Mouse (Mus musculus) induced T-regulatory cell, adult 2 months (primary cell): Measurements from ENCODE around the gene Bcat1.

Source experiments
- DNase-seq: peaks from one replicate; pipeline ENCODE4 v3.0.0-alpha.2; 2012; ENCODE audit warnings: low read depth

The Bcat1 gene

DNA sequence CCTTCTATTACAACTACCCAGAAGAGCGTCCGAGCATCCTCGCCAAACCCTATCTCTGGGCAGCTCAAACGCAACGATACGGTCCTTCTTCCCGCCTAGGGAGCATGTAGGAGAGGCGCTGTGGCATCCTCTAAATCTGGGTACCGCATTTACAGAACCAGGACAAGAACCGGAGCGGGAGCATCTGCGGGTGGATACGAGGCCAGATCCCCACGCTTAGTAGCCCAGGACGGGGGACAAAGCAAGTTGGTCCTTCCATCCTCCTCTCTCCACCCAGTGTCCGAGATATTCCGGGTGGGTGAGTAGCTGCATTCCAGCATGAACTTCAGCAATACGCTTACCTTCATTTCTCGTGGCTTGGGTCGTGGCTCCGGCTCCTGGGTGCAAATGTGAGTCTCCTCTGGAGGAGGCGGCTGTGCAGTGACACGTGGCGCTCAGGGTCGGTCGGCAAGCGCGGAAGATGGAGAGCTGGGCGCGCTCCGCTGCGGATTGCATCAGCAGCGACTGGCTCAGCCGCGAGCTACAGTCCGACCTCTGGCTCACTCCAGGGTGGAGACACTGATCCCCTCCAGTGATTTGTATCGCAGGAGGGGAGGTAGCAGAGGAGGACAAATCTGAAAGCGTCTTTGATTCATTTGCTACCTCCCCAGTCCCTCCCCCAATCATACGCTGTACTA is at the start of gene Bcat1:
Gene Bcat1, minus strand, starts transcription at position 637 of the 677 bp plus-strand sequence.
- peak; percentile 67 for DNase-seq

DNA sequence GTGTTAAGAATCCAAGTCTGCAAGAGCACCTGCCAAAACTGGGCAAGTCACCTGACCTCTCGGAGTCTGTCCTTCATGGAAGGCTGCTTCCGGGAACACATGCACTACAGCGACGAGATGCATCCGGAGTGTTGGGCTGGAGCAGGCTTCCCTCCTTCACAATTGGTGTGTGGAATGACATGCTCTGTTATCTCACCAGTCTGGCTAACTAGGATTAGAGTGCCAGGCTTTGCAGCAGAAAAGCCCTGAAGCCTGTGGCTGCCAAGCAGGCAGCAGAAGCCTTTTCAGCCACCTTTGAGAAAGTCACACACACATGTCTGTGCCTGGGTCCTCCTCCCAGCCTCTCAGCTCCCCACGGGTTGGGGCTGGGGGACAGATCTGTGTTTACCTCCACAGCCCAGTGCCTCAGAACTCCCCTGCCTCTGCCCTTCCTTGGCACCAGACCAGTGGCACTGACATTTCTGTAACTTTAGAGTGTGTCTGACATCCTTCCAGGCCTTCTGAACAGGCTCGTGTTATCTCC is 49.7 kb upstream of the Bcat1 start:
- DNase-seq, result no peak

- no peak for DNase-seq
Measured at GRCm38 (mm10) chr6:145124621-145125020, 48.6 kb upstream of the Bcat1 start.

DNA sequence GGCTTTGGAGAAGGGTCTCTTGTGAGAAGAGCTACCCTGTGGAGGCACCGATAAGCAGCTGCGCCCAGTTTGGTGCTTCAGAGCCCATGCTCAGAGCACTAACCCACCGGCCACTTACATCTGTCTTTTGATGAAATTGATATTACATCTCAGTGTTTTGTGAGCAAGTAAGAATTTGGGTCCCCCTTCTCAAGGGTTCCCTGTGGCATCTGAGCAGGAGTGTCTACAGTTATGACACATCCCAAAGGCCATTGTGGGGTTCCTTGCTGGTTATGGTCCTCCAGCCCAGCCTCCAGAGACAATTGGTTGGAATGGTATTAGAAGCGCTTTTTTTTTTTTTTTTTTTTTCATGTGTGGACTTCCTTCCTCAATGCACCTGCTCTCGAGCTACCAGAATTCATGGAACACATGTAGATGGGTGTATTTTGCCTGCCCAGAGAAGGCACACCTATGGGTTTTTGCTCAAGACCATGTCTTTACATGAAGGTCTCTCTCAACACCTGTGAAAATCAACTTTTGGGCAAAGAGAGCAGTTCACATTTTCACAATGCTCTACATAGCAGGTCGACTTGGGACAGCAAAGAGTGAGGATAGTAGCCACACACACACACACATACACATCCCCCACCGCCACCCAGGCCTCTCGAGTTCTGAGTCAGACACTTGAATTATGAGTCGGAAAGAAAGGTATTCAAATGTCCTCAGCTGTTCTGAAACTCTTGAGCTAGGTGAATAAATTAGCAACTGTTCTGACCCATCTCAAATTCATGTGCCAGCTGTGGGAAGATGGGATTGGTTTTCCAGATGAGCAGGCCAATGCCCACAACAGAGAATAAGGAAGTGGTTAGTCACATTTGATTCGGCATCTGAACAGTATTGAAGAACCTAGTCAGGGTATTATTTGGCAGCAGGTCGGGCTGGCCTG is 47.4 kb upstream of the Bcat1 start:
- peak; percentile 79 for DNase-seq

DNA sequence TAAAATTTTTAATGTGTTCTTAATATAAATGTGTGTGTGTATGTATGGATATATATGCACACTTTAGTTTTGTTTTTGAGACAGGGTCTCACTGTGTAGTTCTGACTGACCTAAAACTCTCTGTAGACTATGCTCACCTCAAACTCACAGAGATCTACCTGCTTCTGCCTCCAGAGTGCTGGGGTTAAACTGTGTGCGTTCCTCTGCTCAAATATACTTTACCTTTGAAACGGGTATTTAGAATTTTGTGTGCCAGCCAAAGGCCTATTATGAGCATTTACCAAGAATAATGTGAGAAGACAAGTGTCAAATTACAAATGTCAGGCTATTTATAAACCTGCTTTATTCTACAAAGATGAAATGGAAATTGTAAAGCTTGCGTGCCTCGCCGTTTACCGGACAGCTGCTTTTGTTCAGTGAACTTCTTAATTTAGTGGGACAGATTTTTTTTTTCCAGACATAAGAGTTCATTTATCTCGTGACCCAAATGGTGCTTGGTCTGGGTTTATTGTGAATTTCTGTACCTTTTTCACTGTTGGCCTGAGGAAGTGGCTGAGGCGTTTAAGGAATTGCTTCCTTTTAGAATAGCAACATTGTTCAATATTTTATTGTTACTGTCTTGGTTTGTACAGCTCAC is 46.6 kb upstream of the Bcat1 start:
- DNase-seq, result peak; percentile 56

GRCm38 (mm10) chr6:145121590-145122420 is 45.8 kb upstream of the Bcat1 start:
- DNase-seq, result peak; percentile 74

DNA sequence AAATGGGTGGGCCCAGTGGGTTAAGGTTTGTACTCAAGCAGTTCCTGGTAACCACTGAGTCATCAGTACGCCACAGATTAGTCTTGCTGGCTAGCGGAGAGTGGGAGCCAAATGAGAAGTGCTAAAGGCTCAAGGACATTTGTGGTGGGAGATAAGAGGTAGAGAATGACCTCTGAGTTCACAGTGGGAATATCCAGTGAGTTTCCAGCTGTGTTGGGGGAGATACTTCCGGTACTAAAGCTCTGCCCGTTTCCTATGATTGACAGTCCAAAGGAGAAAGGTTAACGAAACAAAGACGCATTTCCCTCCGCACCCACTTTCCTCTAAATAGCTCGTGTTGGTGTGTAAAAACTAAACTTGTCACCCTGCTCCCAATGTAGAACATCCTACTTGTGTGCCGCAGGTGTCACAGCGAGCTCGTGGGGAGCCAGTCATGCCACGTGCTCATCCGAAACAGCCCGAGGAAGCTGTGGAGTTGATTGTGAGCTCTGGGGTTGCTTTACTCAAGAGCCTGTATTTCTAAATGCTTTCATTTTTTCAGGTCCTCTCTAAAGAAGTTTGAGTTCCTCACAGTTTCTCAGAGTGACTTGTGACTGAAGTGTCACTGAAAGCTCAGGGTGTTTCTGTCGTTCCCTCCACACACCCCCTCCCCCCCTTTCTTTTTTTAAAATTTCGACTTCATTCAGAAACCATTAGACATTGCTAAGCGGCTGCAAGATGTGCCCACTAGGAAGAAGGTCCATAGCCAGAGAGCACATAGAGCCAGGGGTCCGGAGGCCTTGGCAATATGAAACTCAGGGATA is 45.0 kb upstream of the Bcat1 start:
- peak; percentile 84 for DNase-seq

- DNase-seq, result no peak
Measured at GRCm38 (mm10) chr6:145120086-145120485, 44.1 kb upstream of the Bcat1 start.

- DNase-seq, result peak; percentile 72
Measured at GRCm38 (mm10) chr6:145116098-145116672, 40.2 kb upstream of the Bcat1 start.

DNA sequence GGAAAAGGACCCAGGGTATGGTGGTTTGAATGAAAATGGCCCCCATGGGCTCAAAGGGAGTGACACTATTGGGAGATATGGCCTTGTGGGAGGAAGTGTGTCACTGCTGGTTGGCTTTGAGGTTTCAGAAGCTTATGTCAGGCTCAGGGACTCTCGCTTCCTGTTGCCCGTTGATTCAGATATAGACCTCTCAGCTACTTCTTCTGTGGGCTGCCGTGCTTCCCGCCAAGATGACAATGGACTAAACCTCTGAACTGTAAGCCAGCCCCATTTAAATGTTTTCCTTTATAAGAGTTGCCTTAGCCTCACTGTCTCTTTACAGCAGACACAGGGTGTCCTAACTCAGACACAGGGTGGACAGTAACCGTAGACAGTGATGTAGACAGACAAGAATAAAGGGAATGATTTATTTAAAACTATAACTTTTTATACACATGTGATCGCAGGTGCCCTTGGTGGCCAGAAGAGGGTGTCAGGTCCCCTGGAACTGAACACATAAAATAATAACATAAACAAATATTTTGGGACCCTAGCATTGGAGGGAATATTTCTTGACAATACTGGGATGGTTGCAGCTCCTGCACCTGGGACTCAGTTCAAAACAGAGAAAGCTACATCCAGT is 39.6 kb upstream of the Bcat1 start, which contains the start of gene Lrmp:
Gene Lrmp, plus strand, starts transcription at position 178 of the 622 bp plus-strand sequence.
- peak; percentile 83 for DNase-seq

DNA sequence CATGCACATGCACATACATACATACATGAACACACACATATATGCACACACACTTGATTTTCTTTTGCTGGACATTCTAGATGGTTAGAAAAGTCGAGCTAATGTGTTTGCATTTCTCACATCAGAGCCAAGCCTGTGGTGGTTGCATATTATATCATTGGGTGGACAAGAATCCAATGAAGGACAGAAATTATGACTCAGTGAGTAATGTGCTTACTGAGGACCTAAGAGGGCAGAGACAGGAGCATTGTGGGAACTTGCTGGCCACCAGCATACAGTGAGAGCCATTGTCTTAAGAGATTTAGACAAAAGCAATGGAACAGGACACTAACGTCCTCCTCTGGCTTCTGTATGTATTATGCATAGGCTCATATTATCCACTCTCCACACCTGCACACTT is 38.6 kb upstream of the Bcat1 start:
- DNase-seq, result no peak

GRCm38 (mm10) chr6:145112865-145113264 is 36.9 kb upstream of the Bcat1 start:
- peak; percentile 56 for DNase-seq

DNA sequence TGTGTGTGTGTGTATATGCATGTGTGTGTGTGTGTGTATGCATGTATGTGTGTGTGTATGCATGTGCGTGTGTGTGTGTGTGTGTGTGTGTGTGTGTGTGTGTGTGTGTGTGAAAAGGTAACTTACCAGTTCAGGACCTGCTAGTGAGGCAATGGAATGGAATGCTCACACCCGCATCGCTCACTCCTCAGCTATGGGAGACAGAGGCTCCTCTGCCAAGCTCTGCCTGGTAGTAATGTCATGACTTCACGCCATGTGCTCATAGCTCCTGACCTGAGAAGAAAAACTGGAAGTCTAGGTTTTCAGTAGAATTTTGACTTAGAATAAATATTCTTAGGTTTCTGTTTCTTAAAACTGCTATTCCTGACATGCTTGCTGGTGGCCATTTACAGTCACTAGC is 34.8 kb upstream of the Bcat1 start:
- DNase-seq, result no peak

- DNase-seq, result no peak
Measured at GRCm38 (mm10) chr6:145106163-145106842, 30.3 kb upstream of the Bcat1 start.

DNA sequence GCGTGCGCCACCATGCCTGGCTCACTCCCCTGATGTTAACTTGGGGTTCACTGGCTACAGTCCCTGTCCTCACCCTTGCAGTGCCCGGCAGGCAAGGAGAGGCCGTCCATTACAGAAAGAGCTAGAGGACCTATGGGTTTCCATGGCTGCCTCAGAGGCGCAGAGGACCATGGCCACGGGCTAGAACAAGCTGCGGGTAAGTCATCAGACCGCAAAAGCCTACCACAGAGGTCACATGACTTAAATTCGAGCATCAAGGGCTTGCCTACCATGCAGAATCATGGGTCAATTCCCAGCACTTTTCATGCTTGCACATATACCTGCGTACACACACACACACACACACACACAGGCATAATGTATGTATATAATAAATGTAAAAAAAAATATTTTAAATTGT is 29.5 kb upstream of the Bcat1 start:
- no peak for DNase-seq

DNA sequence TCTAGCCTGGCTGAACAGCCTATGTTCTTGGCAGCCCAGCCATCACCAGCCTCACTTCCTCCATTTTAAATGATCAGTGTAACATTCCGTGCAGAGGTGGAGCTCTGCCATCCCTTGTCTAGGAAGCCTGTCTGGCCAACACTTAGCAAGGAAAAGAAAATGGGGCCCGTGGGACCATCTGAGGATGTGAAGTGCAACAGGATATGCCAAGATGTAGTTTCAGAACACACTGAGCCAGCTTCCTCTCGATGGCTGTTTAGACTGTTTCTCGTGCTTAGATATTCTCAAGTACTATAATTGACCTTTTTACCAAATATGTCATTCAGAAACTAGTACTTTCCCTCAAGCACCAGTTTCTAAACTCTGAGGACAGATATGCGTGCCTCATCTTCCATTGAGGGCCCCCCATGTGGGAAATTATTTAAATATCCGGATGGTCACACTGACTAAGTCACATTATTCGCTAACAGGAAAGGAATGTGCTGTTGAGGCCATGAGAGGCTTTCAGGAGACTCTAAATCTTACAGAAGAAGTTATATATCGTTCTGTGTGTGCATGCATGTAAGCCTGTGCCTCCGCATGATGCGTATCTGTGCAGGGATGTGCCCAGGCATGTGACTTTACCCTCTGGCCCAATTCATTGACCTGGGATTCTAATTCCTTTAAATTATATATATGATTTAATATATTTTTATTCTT is 28.4 kb upstream of the Bcat1 start:
- DNase-seq, result peak; percentile 58

DNA sequence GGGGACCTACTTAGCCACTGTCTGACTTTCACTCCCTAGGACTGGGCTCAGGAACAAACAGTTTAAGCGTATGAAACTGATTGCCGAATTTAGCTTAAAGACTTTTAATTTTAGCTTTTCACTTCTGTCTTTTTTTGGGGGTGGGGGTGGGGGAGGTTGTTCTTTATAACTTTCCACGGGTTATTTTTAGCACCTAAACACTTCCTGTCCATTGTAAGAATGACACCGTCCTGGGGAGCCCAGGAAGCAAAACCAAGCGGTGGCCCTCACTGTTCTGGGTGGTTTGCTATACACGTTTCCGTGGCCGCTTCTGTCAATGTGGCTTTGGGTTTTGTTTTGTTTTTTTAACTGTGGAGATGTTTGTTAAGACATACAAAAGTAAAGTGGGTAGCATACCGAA is 24.9 kb upstream of the Bcat1 start:
- peak; percentile 72 for DNase-seq

DNA sequence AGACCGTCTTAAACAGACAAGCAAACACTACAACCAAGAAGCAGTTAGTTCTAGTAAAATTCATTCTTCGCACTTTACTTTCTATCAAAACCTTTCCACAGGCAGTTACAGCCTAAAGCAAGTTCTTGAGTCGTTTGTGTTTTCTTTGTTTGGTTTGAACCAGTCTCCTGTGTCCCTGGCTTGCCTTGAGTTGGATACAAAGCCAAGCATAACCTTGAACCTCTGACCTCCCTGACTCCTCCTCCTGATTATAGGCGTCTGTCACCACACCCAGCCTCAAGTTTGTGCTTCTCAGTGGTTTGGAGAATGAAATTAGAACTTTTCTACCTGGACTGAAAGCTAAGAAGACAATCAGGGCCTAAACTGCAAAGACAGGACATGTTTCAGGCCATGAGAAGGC is 18.4 kb upstream of the Bcat1 start:
- no peak for DNase-seq
